Mouse (Mus musculus) bone marrow macrophage, adult 2 months (primary cell): ENCODE data around the gene Iapp.

Experiments used
- CTCF ChIP-seq: IDR thresholded peaks from 2 replicates; pipeline ENCODE4 v1.5.1; 2012; ENCODE audit warnings: low read depth, mild to moderate bottlenecking, low read length, moderate library complexity
- POLR2A ChIP-seq: IDR thresholded peaks from 2 replicates; pipeline ENCODE4 v1.6.1; 2012; ENCODE audit warnings: mild to moderate bottlenecking, low read depth, low read length, borderline replicate concordance

- TF ChIP-seq CTCF (no peak), POLR2A (no peak)
Measured at GRCm38 (mm10) chr6:142317106-142317505, 18.9 kb downstream of the Iapp start.
